Mouse (Mus musculus) thymus, postnatal 0 days (tissue): ENCODE results near the gene Ccdc183. TPM values are rescaled to one million over a fixed set of nuclear protein-coding genes. Genes with fewer than 3 reads are reported as not detected.

ENCODE experiments used
- DNase-seq: peaks from one replicate; pipeline ENCODE4 v3.0.0-alpha.2; 2015; ENCODE audit warnings: low spot score
- polyA plus RNA-seq: library from polyadenylated mRNA; unstranded; fragments of >200 nt; fragmentation: Nextera tagmentation; extraction: Ambion mirVana; gene quantifications from 2 replicates; pipeline ENCODE4 v1.2.1, GENCODE M21; 2015

Ccdc183 gene
- polyA plus RNA-seq, result 0.04 and 0.05 TPM in 2 replicates

- no peak for DNase-seq
Observed at GRCm38 (mm10) chr2:25617578-25617977, at the start of gene Ccdc183. TSS of gene Ccdc183 (minus strand) at chr2:25617678.

- no peak for DNase-seq
Observed at GRCm38 (mm10) chr2:25666516-25666915, 49.0 kb upstream of the Ccdc183 start.

GRCm38 (mm10) chr2:25664125-25664524 is 46.6 kb upstream of the Ccdc183 start:
- DNase-seq, result no peak

- DNase-seq, result peak; percentile 31
Observed at GRCm38 (mm10) chr2:25663511-25663910, 46.0 kb upstream of the Ccdc183 start.

- DNase-seq, result no peak
Observed at GRCm38 (mm10) chr2:25661245-25661970, 43.9 kb upstream of the Ccdc183 start.

- no peak for DNase-seq
Observed at GRCm38 (mm10) chr2:25660279-25660678, 42.8 kb upstream of the Ccdc183 start.

- DNase-seq, result no peak
Observed at GRCm38 (mm10) chr2:25657652-25658051, 40.2 kb upstream of the Ccdc183 start, which contains the start of gene Lcn5. TSS of gene Lcn5 (plus strand) at chr2:25657952.

- no peak for DNase-seq
Observed at GRCm38 (mm10) chr2:25657246-25657645, 39.8 kb upstream of the Ccdc183 start.

- no peak for DNase-seq
Observed at GRCm38 (mm10) chr2:25656691-25657090, 39.2 kb upstream of the Ccdc183 start.

GRCm38 (mm10) chr2:25654502-25654901 is 37.0 kb upstream of the Ccdc183 start:
- no peak for DNase-seq

GRCm38 (mm10) chr2:25652902-25653301 is 35.4 kb upstream of the Ccdc183 start, which contains the start of gene Lcn8:
TSS of gene Lcn8 (plus strand) at chr2:25653120.
- DNase-seq, result no peak

- DNase-seq, result peak; percentile 54
Observed at GRCm38 (mm10) chr2:25639890-25640289, 22.4 kb upstream of the Ccdc183 start.

- no peak for DNase-seq
Observed at GRCm38 (mm10) chr2:25634046-25634445, 16.6 kb upstream of the Ccdc183 start.

- DNase-seq, result no peak
Observed at GRCm38 (mm10) chr2:25633616-25634015, 16.1 kb upstream of the Ccdc183 start.

- no peak for DNase-seq
Observed at GRCm38 (mm10) chr2:25628738-25629137, 11.3 kb upstream of the Ccdc183 start.

GRCm38 (mm10) chr2:25627811-25628210 is 10.3 kb upstream of the Ccdc183 start, which contains the start of gene Fcna:
TSS of gene Fcna (minus strand) at chr2:25628030.
- no peak for DNase-seq

GRCm38 (mm10) chr2:25625986-25626385 is 8.5 kb upstream of the Ccdc183 start:
- no peak for DNase-seq

- DNase-seq, result peak; percentile 63
Observed at GRCm38 (mm10) chr2:25621229-25622200, 4.0 kb upstream of the Ccdc183 start, which contains the start of gene Tmem141. TSS of gene Tmem141 (minus strand) at chr2:25622005.

GRCm38 (mm10) chr2:25620852-25621228 is 3.4 kb upstream of the Ccdc183 start:
- no peak for DNase-seq

GRCm38 (mm10) chr2:25620386-25620785 is 2.9 kb upstream of the Ccdc183 start:
- DNase-seq, result peak; percentile 68

- no peak for DNase-seq
Observed at GRCm38 (mm10) chr2:25616398-25616797, 1.1 kb downstream of the Ccdc183 start.

GRCm38 (mm10) chr2:25608671-25609070 is 8.8 kb downstream of the Ccdc183 start:
- no peak for DNase-seq
